Mouse (Mus musculus): ENCODE measurements around the gene Elp6. TPM values are rescaled to one million over a fixed set of nuclear protein-coding genes. Genes with fewer than 3 reads are reported as not detected.

Elp6 gene
- polyA plus RNA-seq, 1 experiment, result 9.2 TPM

- Histone ChIP-seq H3K27me3 (replicated peaks) (peaks cover 6% of the 10 kb centered on the region), H3K4me1 (no peaks in the 10 kb centered on the region), H3K9me3 (no peaks in the 10 kb centered on the region), H3K36me3 (replicated peaks; ENCODE audit: low read length) (no peaks in the 10 kb centered on the region), H3K4me3 (replicated peaks) (no peak overlapping the region)
- no peak for TF ChIP-seq GATA1 (IDR thresholded peaks at IDR 0.05; ENCODE audit: borderline replicate concordance, low read length)
- TF ChIP-seq FLI1 (IDR thresholded peaks at IDR 0.05; ENCODE audit: low read length), result no peak
Measured at GRCm38 (mm10) chr9:110277431-110277881, 27.5 kb upstream of the Elp6 start.

- Histone ChIP-seq H3K27me3 (replicated peaks) (peaks cover 9% of the 10 kb centered on the region), H3K4me1 (no peaks in the 10 kb centered on the region), H3K4me3 (replicated peaks) (no peak overlapping the region), H3K9me3 (no peaks in the 10 kb centered on the region), H3K36me3 (replicated peaks; ENCODE audit: low read length) (no peaks in the 10 kb centered on the region)
- TF ChIP-seq GATA1 (IDR thresholded peaks at IDR 0.05; ENCODE audit: borderline replicate concordance, low read length) (no peak), FLI1 (IDR thresholded peaks at IDR 0.05; ENCODE audit: low read length) (no peak)
Measured at GRCm38 (mm10) chr9:110284075-110284697, 20.8 kb upstream of the Elp6 start.

- Histone ChIP-seq H3K9me3 (peaks cover 3% of the 10 kb centered on the region), H3K4me3 (replicated peaks) (no peak overlapping the region), H3K27me3 (replicated peaks) (peaks cover 7% of the 10 kb centered on the region), H3K36me3 (replicated peaks; ENCODE audit: low read length) (no peaks in the 10 kb centered on the region), H3K4me1 (no peaks in the 10 kb centered on the region)
- TF ChIP-seq GATA1 (IDR thresholded peaks at IDR 0.05; ENCODE audit: borderline replicate concordance, low read length) (no peak), FLI1 (IDR thresholded peaks at IDR 0.05; ENCODE audit: low read length) (no peak)
Measured at GRCm38 (mm10) chr9:110287321-110287924, 17.6 kb upstream of the Elp6 start.

GRCm38 (mm10) chr9:110293254-110293718 lies 11.7 kb upstream of the Elp6 start:
- no peaks in the 10 kb centered on the region for H3K36me3 ChIP-seq (replicated peaks; ENCODE audit: low read length)
- TF ChIP-seq GATA1 (IDR thresholded peaks at IDR 0.05; ENCODE audit: borderline replicate concordance, low read length), result no peak
- TF ChIP-seq FLI1 (IDR thresholded peaks at IDR 0.05; ENCODE audit: low read length), result no peak
- H3K9me3 ChIP-seq, result peaks cover 5% of the 10 kb centered on the region
- peaks cover 6% of the 10 kb centered on the region; the same call in 1 of the 2 replicates for H3K4me1 ChIP-seq
- peaks cover 4% of the 10 kb centered on the region for H3K27me3 ChIP-seq (replicated peaks)
- no peak overlapping the region for H3K4me3 ChIP-seq (replicated peaks)

- H3K4me1 ChIP-seq, result peaks cover 6% of the 10 kb centered on the region; the same call in 1 of the 2 replicates
- peaks cover 4% of the 10 kb centered on the region for H3K27me3 ChIP-seq (replicated peaks)
- no peak for TF ChIP-seq GATA1 (IDR thresholded peaks at IDR 0.05; ENCODE audit: borderline replicate concordance, low read length)
- TF ChIP-seq FLI1 (IDR thresholded peaks at IDR 0.05; ENCODE audit: low read length), result no peak
- no peak overlapping the region for H3K4me3 ChIP-seq (replicated peaks)
- H3K36me3 ChIP-seq (replicated peaks; ENCODE audit: low read length), result no peaks in the 10 kb centered on the region
- H3K9me3 ChIP-seq, result peaks cover 5% of the 10 kb centered on the region
Measured at GRCm38 (mm10) chr9:110293873-110294415, 11.0 kb upstream of the Elp6 start.

- peaks cover 6% of the 10 kb centered on the region; the same call in 1 of the 2 replicates for H3K4me1 ChIP-seq
- no peak overlapping the region for H3K4me3 ChIP-seq (replicated peaks)
- no peaks in the 10 kb centered on the region for H3K36me3 ChIP-seq (replicated peaks; ENCODE audit: low read length)
- H3K27me3 ChIP-seq (replicated peaks), result peaks cover 4% of the 10 kb centered on the region
- no peak for TF ChIP-seq GATA1 (IDR thresholded peaks at IDR 0.05; ENCODE audit: borderline replicate concordance, low read length)
- no peak for TF ChIP-seq FLI1 (IDR thresholded peaks at IDR 0.05; ENCODE audit: low read length)
- peaks cover 5% of the 10 kb centered on the region for H3K9me3 ChIP-seq
Measured at GRCm38 (mm10) chr9:110294786-110295185, 10.2 kb upstream of the Elp6 start.

GRCm38 (mm10) chr9:110296867-110297627 lies 7.9 kb upstream of the Elp6 start:
- Histone ChIP-seq H3K4me1 (peaks cover 6% of the 10 kb centered on the region; the same call in 1 of the 2 replicates), H3K27me3 (replicated peaks) (peaks cover 4% of the 10 kb centered on the region), H3K36me3 (replicated peaks; ENCODE audit: low read length) (no peaks in the 10 kb centered on the region), H3K9me3 (peaks cover 23% of the 10 kb centered on the region), H3K4me3 (replicated peaks) (no peak overlapping the region)
- TF ChIP-seq FLI1 (IDR thresholded peaks at IDR 0.05; ENCODE audit: low read length) (no peak), GATA1 (IDR thresholded peaks at IDR 0.05; ENCODE audit: borderline replicate concordance, low read length) (no peak)

GRCm38 (mm10) chr9:110304516-110304915 lies 457 bp upstream of the Elp6 start:
- Histone ChIP-seq H3K9me3 (peaks cover 27% of the 10 kb centered on the region), H3K36me3 (replicated peaks; ENCODE audit: low read length) (peaks cover 25% of the 10 kb centered on the region), H3K4me3 (replicated peaks) (peak overlapping the region; percentile 96), H3K27me3 (replicated peaks) (no peaks in the 10 kb centered on the region), H3K4me1 (peaks cover 37% of the 10 kb centered on the region)
- TF ChIP-seq GATA1 (IDR thresholded peaks at IDR 0.05; ENCODE audit: borderline replicate concordance, low read length), result no peak
- no peak for TF ChIP-seq FLI1 (IDR thresholded peaks at IDR 0.05; ENCODE audit: low read length)

GRCm38 (mm10) chr9:110306371-110306770 lies 1.4 kb downstream of the Elp6 start:
- TF ChIP-seq FLI1 (IDR thresholded peaks at IDR 0.05; ENCODE audit: low read length), result no peak
- TF ChIP-seq GATA1 (IDR thresholded peaks at IDR 0.05; ENCODE audit: borderline replicate concordance, low read length), result no peak
- H3K4me1 ChIP-seq, result peaks cover 37% of the 10 kb centered on the region
- H3K27me3 ChIP-seq (replicated peaks), result no peaks in the 10 kb centered on the region
- H3K9me3 ChIP-seq, result peaks cover 16% of the 10 kb centered on the region
- peaks cover 43% of the 10 kb centered on the region for H3K36me3 ChIP-seq (replicated peaks; ENCODE audit: low read length)
- peak overlapping the region; percentile 96 for H3K4me3 ChIP-seq (replicated peaks)
